Mouse (Mus musculus): Measurements from ENCODE around the gene Rab8b. TPM values are rescaled to one million over a fixed set of nuclear protein-coding genes. Genes with fewer than 3 reads are reported as not detected.
"Not testable (repeated sequence)": the region's sequence is repeated elsewhere in the genome, so short reads cannot be mapped to it uniquely, and the experiment has no call there.

Rab8b gene
- total RNA-seq, 2 experiments from 2014 or later, result 27.5 to 30.0 TPM

GRCm38 (mm10) chr9:66855865-66856264 is 63.6 kb downstream of the Rab8b start:
- no peak for DNase-seq
- intact Hi-C loops (cut with DNase I), result no loop called here

- intact Hi-C loops (cut with DNase I), result no loop called here
- DNase-seq, result no peak
Measured at GRCm38 (mm10) chr9:66852592-66852991, 66.9 kb downstream of the Rab8b start.

GRCm38 (mm10) chr9:66850966-66851365 is 68.5 kb downstream of the Rab8b start:
- no peak for DNase-seq
- intact Hi-C loops (cut with DNase I), result no loop called here

- intact Hi-C loops (cut with DNase I), result no loop called here
- no peak for DNase-seq
Measured at GRCm38 (mm10) chr9:66846822-66847221, 72.7 kb downstream of the Rab8b start.

GRCm38 (mm10) chr9:66835097-66835480 is 84.4 kb downstream of the Rab8b start:
- intact Hi-C loops (cut with DNase I), result no loop called here
- no peak for DNase-seq

- intact Hi-C loops (cut with DNase I), result loop anchor here (5.0 kb wide), 1 partner anchor 322 kb away; the partner anchor contains the start of gene Fbxl22
- peak; percentile 98 for DNase-seq
Measured at GRCm38 (mm10) chr9:66834318-66835096, 85.0 kb downstream of the Rab8b start, which contains the start of gene Aph1c. Gene Aph1c, minus strand, starts transcription at chr9:66834726.

GRCm38 (mm10) chr9:66833851-66834250 is 85.6 kb downstream of the Rab8b start:
- intact Hi-C loops (cut with DNase I), result loop anchor here (5.0 kb wide), 1 partner anchor 322 kb away; the partner anchor contains the start of gene Fbxl22
- no peak for DNase-seq

GRCm38 (mm10) chr9:66832366-66832908 is 87.0 kb downstream of the Rab8b start:
- intact Hi-C loops (cut with DNase I), result loop anchor here (5.0 kb wide), 1 partner anchor 320 kb away; the partner anchor contains the start of gene Fbxl22

GRCm38 (mm10) chr9:66825990-66826389 is 93.5 kb downstream of the Rab8b start:
- intact Hi-C loops (cut with DNase I), result no loop called here
- DNase-seq, result no peak

More at GRCm38 (mm10) chr9:66832366-66832908, 87.0 kb downstream of the Rab8b start:
- no peak for DNase-seq

GRCm38 (mm10) chr9:66822255-66822654 is 97.2 kb downstream of the Rab8b start:
- DNase-seq; intact Hi-C loops (cut with DNase I): not testable (repeated sequence)

GRCm38 (mm10) chr9:66820996-66821395 is 98.5 kb downstream of the Rab8b start:
- intact Hi-C loops (cut with DNase I), result no loop called here
- no peak for DNase-seq

- DNase-seq, result no peak
- intact Hi-C loops (cut with DNase I), result no loop called here
Measured at GRCm38 (mm10) chr9:66813392-66813791, 106.1 kb downstream of the Rab8b start.

- intact Hi-C loops (cut with DNase I); DNase-seq: not testable (repeated sequence)
Measured at GRCm38 (mm10) chr9:66805951-66806350, 113.5 kb downstream of the Rab8b start.

- intact Hi-C loops (cut with DNase I), result no loop called here
- no peak for DNase-seq
Measured at GRCm38 (mm10) chr9:66801947-66802346, 117.5 kb downstream of the Rab8b start.

- intact Hi-C loops (cut with DNase I), result no loop called here
Measured at GRCm38 (mm10) chr9:66796739-66797138, 122.7 kb downstream of the Rab8b start, which contains the start of gene Gm10647. Gene Gm10647, plus strand, starts transcription at chr9:66797039.

GRCm38 (mm10) chr9:66795464-66796324 is 123.8 kb downstream of the Rab8b start, which contains the start of gene Aph1b:
Gene Aph1b, minus strand, starts transcription at chr9:66795490.
- DNase-seq, result peak; percentile 96
- intact Hi-C loops (cut with DNase I), result no loop called here

More at GRCm38 (mm10) chr9:66796739-66797138, 122.7 kb downstream of the Rab8b start, which contains the start of gene Gm10647:
- DNase-seq, result no peak

- no peak for DNase-seq
- intact Hi-C loops (cut with DNase I), result no loop called here
Measured at GRCm38 (mm10) chr9:66794629-66795463, 124.6 kb downstream of the Rab8b start.
